Mouse (Mus musculus) T-helper 2 cell (primary cell): ENCODE data around the gene Ndufb7.

Experiments
- in situ Hi-C: fragments of 300-600 bp; cut with MboI, MseI; formaldehyde crosslinking; loops from one replicate; pipeline ENCODE4 v1.15.1; 2025; ENCODE audit warnings: high pct_unique_total_duplicates

Gene Ndufb7

GRCm38 (mm10) chr8:83607661-83608397 is 41.4 kb downstream of the Ndufb7 start, which contains the start of the genes Tecr and Dnajb1:
Gene Tecr, minus strand, starts transcription at chr8:83607971.
Gene Dnajb1, plus strand, starts transcription at chr8:83608193.
- in situ Hi-C loops: no loop called here

GRCm38 (mm10) chr8:83608398-83608829 is 41.9 kb downstream of the Ndufb7 start:
- in situ Hi-C loops: no loop called here

- in situ Hi-C loops: no loop called here
Observed at GRCm38 (mm10) chr8:83609086-83609485, 42.6 kb downstream of the Ndufb7 start.

GRCm38 (mm10) chr8:83609547-83610180 is 43.2 kb downstream of the Ndufb7 start:
- in situ Hi-C loops: no loop called here

- in situ Hi-C loops: no loop called here
Observed at GRCm38 (mm10) chr8:83611921-83612320, 45.5 kb downstream of the Ndufb7 start.

- in situ Hi-C loops: no loop called here
Observed at GRCm38 (mm10) chr8:83613695-83614094, 47.2 kb downstream of the Ndufb7 start.

- in situ Hi-C loops: no loop called here
Observed at GRCm38 (mm10) chr8:83616625-83617024, 50.2 kb downstream of the Ndufb7 start.

GRCm38 (mm10) chr8:83617111-83617510 is 50.6 kb downstream of the Ndufb7 start:
- in situ Hi-C loops: no loop called here

GRCm38 (mm10) chr8:83618566-83618965 is 52.1 kb downstream of the Ndufb7 start:
- in situ Hi-C loops: no loop called here

- in situ Hi-C loops: no loop called here
Observed at GRCm38 (mm10) chr8:83619568-83620285, 53.3 kb downstream of the Ndufb7 start.
